Mouse (Mus musculus): ENCODE measurements at regions not wholly inside any gene's neighbourhood (a gene's known extent, or its start where the extent isn't known, plus 50 kb on each side); places are given as distances from the start of the nearest gene placed in this dataset.

DNA sequence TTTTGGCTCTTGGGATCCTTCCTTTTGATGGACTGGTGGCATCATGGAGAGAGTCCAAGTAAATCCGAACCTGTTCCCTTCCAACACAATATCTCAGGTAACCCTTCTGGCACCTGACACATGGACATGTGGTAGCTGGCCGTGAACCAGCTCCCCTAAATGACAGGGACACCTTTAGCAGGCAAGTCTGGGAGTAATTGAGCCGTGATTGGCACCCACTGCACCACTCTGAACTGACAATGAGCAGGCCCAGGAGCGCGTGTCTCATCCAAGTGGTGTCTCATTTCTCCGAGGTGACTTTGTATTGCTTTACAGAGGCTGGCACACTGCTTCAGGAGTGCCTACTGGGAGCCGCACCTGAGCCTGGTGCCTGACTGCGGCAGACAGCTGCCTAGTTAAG, 203.5 kb downstream of the Snx10 start:
- no peak for TF ChIP-seq TAL1 (IDR thresholded peaks at IDR 0.05; ENCODE audit: low read length)
- TF ChIP-seq CTCF (IDR thresholded peaks at IDR 0.05 in 2 of 3, conservative IDR thresholded peaks at IDR 0.05 in 1 of 3; ENCODE audit: control insufficient read depth in 1 of 3, insufficient read depth in 1 of 3, low read depth in 2 of 3, low read length in 3 of 3, poor library complexity in 1 of 3, severe bottlenecking in 1 of 3) = no peak
- TF ChIP-seq CHD2 (IDR thresholded peaks at IDR 0.05; ENCODE audit: low read length) = no peak
- no peak for TF ChIP-seq POLR2A (IDR thresholded peaks at IDR 0.05; ENCODE audit: control insufficient read depth in 1 of 2, insufficient read depth in 1 of 2, low read depth in 1 of 2, low read length in 2 of 2, poor library complexity in 1 of 2)
- TF ChIP-seq GATA1 (IDR thresholded peaks at IDR 0.05; ENCODE audit: low read depth, low read length) = no peak
- no peak for TF ChIP-seq TBP (IDR thresholded peaks at IDR 0.05; ENCODE audit: low read depth, low read length)
- TF ChIP-seq SMC3 (IDR thresholded peaks at IDR 0.05; ENCODE audit: low read depth, low read length) = no peak
